Mouse (Mus musculus) E14TG2a.4 (cell line): Measurements from ENCODE around the gene Cox7b2.

ENCODE experiments used
- CTCF ChIP-seq: conservative IDR thresholded peaks from 2 replicates; pipeline ENCODE4 v1.5.1; 2014; ENCODE audit warnings: low read length
- NANOG ChIP-seq: IDR thresholded peaks from 2 replicates; pipeline ENCODE4 v1.6.1; 2014; ENCODE audit warnings: borderline replicate concordance, low read length, mixed read lengths
- POU5F1 ChIP-seq: IDR thresholded peaks from 2 replicates; pipeline ENCODE4 v1.6.1; 2014; ENCODE audit warnings: low read length, borderline replicate concordance

DNA sequence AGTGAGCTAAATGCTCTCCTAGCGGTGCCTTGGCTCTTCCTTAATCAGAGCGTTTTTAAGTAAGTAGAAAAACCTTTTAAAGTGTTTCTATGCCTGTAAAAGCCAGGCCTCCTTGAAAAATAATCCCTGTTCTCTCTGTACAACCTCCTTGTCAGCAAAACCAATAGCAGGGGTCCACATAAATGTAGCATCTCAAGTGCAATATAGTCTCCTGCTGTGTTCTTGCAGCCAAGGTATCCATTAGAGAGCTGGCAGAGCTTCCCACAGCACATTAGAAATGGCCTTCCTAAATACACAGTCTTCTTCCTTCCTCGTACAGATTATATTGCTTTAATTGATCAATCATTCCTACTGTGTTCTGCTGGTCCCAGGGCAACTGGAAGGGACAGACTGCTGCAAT lies 91.0 kb downstream of the Cox7b2 start:
- TF ChIP-seq CTCF (no peak), POU5F1 (no peak), NANOG (no peak)
